Mouse (Mus musculus) E14TG2a.4 (cell line): Measurements from ENCODE around the gene Iqschfp.

Experiments
- CTCF ChIP-seq: conservative IDR thresholded peaks from 2 replicates; pipeline ENCODE4 v1.5.1; 2014; ENCODE audit warnings: low read length
- NANOG ChIP-seq: IDR thresholded peaks from 2 replicates; pipeline ENCODE4 v1.6.1; 2014; ENCODE audit warnings: borderline replicate concordance, low read length, mixed read lengths
- POU5F1 ChIP-seq: IDR thresholded peaks from 2 replicates; pipeline ENCODE4 v1.6.1; 2014; ENCODE audit warnings: low read length, borderline replicate concordance

GRCm38 (mm10) chr3:68621971-68622370 lies 729.9 kb downstream of the Iqschfp start:
- TF ChIP-seq CTCF (no peak), NANOG (no peak), POU5F1 (no peak)
